Mouse (Mus musculus): Measurements from ENCODE around the gene Aqp7.

GRCm38 (mm10) chr4:41089189-41089588 is 41.2 kb upstream of the Aqp7 start:
- TF ChIP-seq POLR2A (IDR thresholded peaks at IDR 0.05; ENCODE audit: borderline replicate concordance, control insufficient read depth, low read depth, low read length), result no peak
- TF ChIP-seq CTCF (IDR thresholded peaks at IDR 0.05; ENCODE audit: control insufficient read depth, insufficient read depth, low read length), result no peak

All from bone marrow, adult 2 months (tissue).